Mouse (Mus musculus): ENCODE data around the gene Cxcl2. TPM values are rescaled to one million over a fixed set of nuclear protein-coding genes. Genes with fewer than 3 reads are reported as not detected.

Gene Cxcl2
- polyA plus RNA-seq, 2 experiments: 0.65 TPM; not detected in 1

DNA sequence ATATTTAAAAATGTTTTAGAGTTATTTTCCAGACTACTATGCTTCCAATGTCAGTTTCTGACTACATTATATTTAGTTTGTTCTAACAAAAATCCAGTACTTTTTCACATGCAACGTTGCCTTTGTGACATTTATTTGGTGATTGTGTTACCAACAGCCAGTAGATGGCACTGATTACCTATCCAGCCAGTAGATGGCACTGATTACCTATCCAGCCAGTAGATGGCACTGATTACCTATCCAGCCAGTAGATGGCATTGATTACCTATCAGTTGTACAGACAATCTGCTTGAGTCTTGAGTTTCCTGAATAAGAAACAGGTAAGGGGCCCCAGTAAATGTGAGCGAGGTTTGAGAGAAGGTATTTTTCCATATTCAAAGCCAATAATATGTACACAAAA is 47.8 kb downstream of the Cxcl2 start:
- Histone ChIP-seq H3K36me3 (ENCODE audit: control insufficient read depth, insufficient read depth, low read length) (0 out of 2 replicates have a peak, but pooled peaks cover 3% of the 10 kb centered on the region), H3K9me3 (ENCODE audit: control insufficient read depth, low read length) (no peaks in the 10 kb centered on the region), H3K9ac (ENCODE audit: low read depth, low read length, severe bottlenecking) (no peak overlapping the region), H3K4me3 (replicated peaks; ENCODE audit: low read length) (no peak overlapping the region), H3K4me1 (ENCODE audit: control insufficient read depth, insufficient read depth, low read length) (no peaks in the 10 kb centered on the region), H3K27me3 (ENCODE audit: control insufficient read depth, insufficient read depth, low read length) (no peaks in the 10 kb centered on the region), H3K27ac (replicated peaks; ENCODE audit: low read depth, low read length) (no peak overlapping the region), H3K4me2 (replicated peaks; ENCODE audit: low read depth, low read length, severe bottlenecking) (no peak overlapping the region)
- WGBS: 23% methylated on average over 2 of the region's 2 CpGs
- no peak for TF ChIP-seq POLR2A (IDR thresholded peaks at IDR 0.05; ENCODE audit: borderline replicate concordance, extremely low read depth, insufficient read depth, insufficient read length)
- no peak for ATAC-seq (ENCODE audit: low FRiP score, low read depth)
- DNase-seq (ENCODE audit: low spot score): no peak

DNA sequence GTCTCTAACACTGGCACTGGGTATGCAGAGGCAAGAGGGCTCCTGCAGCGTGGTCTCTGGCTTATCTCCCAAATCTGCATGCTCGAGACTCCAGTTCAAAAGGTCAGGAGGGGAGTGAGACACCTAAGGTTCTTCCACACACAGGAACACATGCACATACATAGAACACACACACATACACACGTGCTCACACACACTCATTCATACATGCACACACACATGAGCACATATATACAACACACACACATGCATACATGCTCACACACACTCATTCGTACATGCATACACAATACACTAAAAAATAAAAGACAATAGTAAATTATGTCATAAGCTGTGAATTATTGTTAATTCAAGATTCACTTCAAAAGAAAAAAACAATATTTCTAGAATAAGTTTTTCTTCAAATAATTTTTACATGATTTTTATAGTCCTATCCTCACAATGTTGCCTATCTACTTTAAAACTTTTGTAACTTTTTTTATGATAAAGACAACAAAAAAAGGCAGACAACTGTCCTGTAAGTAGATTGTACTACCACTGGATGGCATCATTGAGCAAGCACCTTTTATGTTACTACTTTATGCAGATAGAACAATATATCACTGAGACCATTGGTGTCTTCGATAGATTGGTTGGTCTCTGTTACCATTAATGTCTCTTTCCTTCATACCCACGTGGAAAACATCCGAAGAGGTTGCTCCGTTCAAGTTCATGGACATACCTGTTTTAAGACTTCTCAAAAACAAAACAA is 49.2 kb downstream of the Cxcl2 start:
- H3K9ac ChIP-seq (ENCODE audit: low read depth, low read length, severe bottlenecking): no peak overlapping the region
- peak; percentile 60 for DNase-seq (ENCODE audit: low spot score)
- H3K27me3 ChIP-seq (ENCODE audit: control insufficient read depth, insufficient read depth, low read length): no peaks in the 10 kb centered on the region
- no peaks in the 10 kb centered on the region for H3K9me3 ChIP-seq (ENCODE audit: control insufficient read depth, low read length)
- no peak for TF ChIP-seq POLR2A (IDR thresholded peaks at IDR 0.05; ENCODE audit: borderline replicate concordance, extremely low read depth, insufficient read depth, insufficient read length)
- ATAC-seq (ENCODE audit: low FRiP score, low read depth): no peak
- H3K4me1 ChIP-seq (ENCODE audit: control insufficient read depth, insufficient read depth, low read length): no peaks in the 10 kb centered on the region
- H3K4me3 ChIP-seq (replicated peaks; ENCODE audit: low read length): no peak overlapping the region
- H3K27ac ChIP-seq (replicated peaks; ENCODE audit: low read depth, low read length): no peak overlapping the region
- no peak overlapping the region for H3K4me2 ChIP-seq (replicated peaks; ENCODE audit: low read depth, low read length, severe bottlenecking)
- 0 out of 2 replicates have a peak, but pooled peaks cover 3% of the 10 kb centered on the region for H3K36me3 ChIP-seq (ENCODE audit: control insufficient read depth, insufficient read depth, low read length)
- 83% methylated on average over 8 of the region's 8 CpGs for WGBS

Other genes with a start within 250 kb of the Cxcl2 start
- gene Cxcl5, start 144.5 kb upstream of the Cxcl2 start, polyA plus RNA-seq (2012; rRNA removed): 1.3 and 1.4 TPM in 2 replicates
- 1.4 and 2.4 TPM in 2 replicates for gene Cxcl5, start 144.5 kb upstream of the Cxcl2 start, polyA plus RNA-seq (2014; fragmentation: Nextera tagmentation; extraction: Ambion mirVana)
- 1.6 and 3.0 TPM in 2 replicates for gene Ppbp, start 135.4 kb upstream of the Cxcl2 start, polyA plus RNA-seq (2012; rRNA removed)
- 3.0 and 3.2 TPM in 2 replicates for gene Ppbp, start 135.4 kb upstream of the Cxcl2 start, polyA plus RNA-seq (2014; fragmentation: Nextera tagmentation; extraction: Ambion mirVana)
- gene Pf4, start 131.4 kb upstream of the Cxcl2 start, polyA plus RNA-seq (2012; rRNA removed): 41.2 and 50.2 TPM in 2 replicates
- gene Pf4, start 131.4 kb upstream of the Cxcl2 start, polyA plus RNA-seq (2014; fragmentation: Nextera tagmentation; extraction: Ambion mirVana): 59.7 and 77.5 TPM in 2 replicates
- 0.40 and 0.63 TPM in 2 replicates for gene Cxcl3, start 117.8 kb upstream of the Cxcl2 start, polyA plus RNA-seq (2012; rRNA removed)
- gene Cxcl3, start 117.8 kb upstream of the Cxcl2 start, polyA plus RNA-seq (2014; fragmentation: Nextera tagmentation; extraction: Ambion mirVana): 0.66 TPM in 1 of 2 replicates, not detected in the other
- gene Cxcl15, start 109.3 kb upstream of the Cxcl2 start, polyA plus RNA-seq (2012; rRNA removed): 0.09 and 0.28 TPM in 2 replicates
- 0.33 and 0.44 TPM in 2 replicates for gene Cxcl15, start 109.3 kb upstream of the Cxcl2 start, polyA plus RNA-seq (2014; fragmentation: Nextera tagmentation; extraction: Ambion mirVana)
- 2.3 and 2.9 TPM in 2 replicates for gene Cxcl1, start 12.6 kb upstream of the Cxcl2 start, polyA plus RNA-seq (2012; rRNA removed)
- 1.8 and 2.8 TPM in 2 replicates for gene Cxcl1, start 12.6 kb upstream of the Cxcl2 start, polyA plus RNA-seq (2014; fragmentation: Nextera tagmentation; extraction: Ambion mirVana)
- gene Mthfd2l, start 27.2 kb downstream of the Cxcl2 start, polyA plus RNA-seq (2012; rRNA removed): 48.5 and 50.7 TPM in 2 replicates
- 55.0 and 55.8 TPM in 2 replicates for gene Mthfd2l, start 27.2 kb downstream of the Cxcl2 start, polyA plus RNA-seq (2014; fragmentation: Nextera tagmentation; extraction: Ambion mirVana)
- gene Epgn, start 123.6 kb downstream of the Cxcl2 start, polyA plus RNA-seq (2012; rRNA removed): 0.25 and 0.32 TPM in 2 replicates
- gene Epgn, start 123.6 kb downstream of the Cxcl2 start, polyA plus RNA-seq (2014; fragmentation: Nextera tagmentation; extraction: Ambion mirVana): 0.18 and 0.44 TPM in 2 replicates
- 0.08 and 0.09 TPM in 2 replicates for gene Ereg, start 170.8 kb downstream of the Cxcl2 start, polyA plus RNA-seq (2012; rRNA removed)
- gene Ereg, start 170.8 kb downstream of the Cxcl2 start, polyA plus RNA-seq (2014; fragmentation: Nextera tagmentation; extraction: Ambion mirVana): 0.10 and 0.21 TPM in 2 replicates
- 0.38 and 0.75 TPM in 2 replicates for gene Areg, start 235.7 kb downstream of the Cxcl2 start, polyA plus RNA-seq (2012; rRNA removed)
- 1.1 and 1.6 TPM in 2 replicates for gene Areg, start 235.7 kb downstream of the Cxcl2 start, polyA plus RNA-seq (2014; fragmentation: Nextera tagmentation; extraction: Ambion mirVana)